Mouse (Mus musculus): ENCODE measurements around the gene Gse1. TPM values are rescaled to one million over a fixed set of nuclear protein-coding genes. Genes with fewer than 3 reads are reported as not detected.

The Gse1 gene
- polyA plus RNA-seq, 1 experiment from 2014 or later: 6.7 TPM

DNA sequence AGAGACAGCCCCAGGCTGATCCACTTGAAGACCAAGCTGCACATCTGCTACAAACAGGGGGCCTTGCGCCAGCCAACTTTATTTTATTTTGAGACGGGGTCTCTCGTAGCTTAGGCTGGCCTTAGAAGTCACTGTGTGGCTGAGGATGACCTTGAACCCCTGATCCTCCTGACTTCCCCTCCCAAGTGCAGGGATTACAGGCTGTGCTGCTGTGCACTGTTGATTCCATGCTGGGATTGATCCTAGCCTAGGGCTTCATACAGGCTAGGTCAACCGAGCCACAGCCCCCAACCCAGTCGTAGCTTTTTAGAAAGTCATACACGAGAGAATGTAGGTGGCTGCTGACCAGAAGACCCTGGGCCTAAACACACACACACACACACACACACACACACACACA is 284.9 kb downstream of the Gse1 start:
- Histone ChIP-seq H3K9me3 (ENCODE audit: low read length) (no peaks in the 10 kb centered on the region), H3K36me3 (ENCODE audit: insufficient read depth, low read length) (no peaks in the 10 kb centered on the region), H3K4me2 (replicated peaks; ENCODE audit: low read depth, low read length) (no peak overlapping the region), H3K4me1 (ENCODE audit: insufficient read depth, low read length) (peaks cover 78% of the 10 kb centered on the region), H3K4me3 (ENCODE audit: low read length) (no peak overlapping the region), H3K27ac (ENCODE audit: low read length) (no peak overlapping the region), H3K27me3 (ENCODE audit: insufficient read depth, low read length) (no peaks in the 10 kb centered on the region), H3K9ac (replicated peaks; ENCODE audit: low read length) (no peak overlapping the region)
- no peak for ATAC-seq (ENCODE audit: low FRiP score, low TSS enrichment)
- WGBS: 79% methylated on average over 6 of the region's 6 CpGs

- 38% methylated on average over 25 of the region's 26 CpGs for WGBS
- Histone ChIP-seq H3K4me3 (ENCODE audit: low read length) (no peak overlapping the region), H3K9ac (replicated peaks; ENCODE audit: low read length) (no peak overlapping the region), H3K27ac (ENCODE audit: low read length) (no peak overlapping the region), H3K36me3 (ENCODE audit: insufficient read depth, low read length) (no peaks in the 10 kb centered on the region), H3K27me3 (ENCODE audit: insufficient read depth, low read length) (no peaks in the 10 kb centered on the region), H3K4me2 (replicated peaks; ENCODE audit: low read depth, low read length) (no peak overlapping the region), H3K9me3 (ENCODE audit: low read length) (no peaks in the 10 kb centered on the region), H3K4me1 (ENCODE audit: insufficient read depth, low read length) (peaks cover 81% of the 10 kb centered on the region)
- ATAC-seq (ENCODE audit: low FRiP score, low TSS enrichment): no peak
Measured at GRCm38 (mm10) chr8:120513638-120514461, 285.6 kb downstream of the Gse1 start.

GRCm38 (mm10) chr8:120515214-120515613 is 287.0 kb downstream of the Gse1 start:
- ATAC-seq (ENCODE audit: low FRiP score, low TSS enrichment): no peak
- Histone ChIP-seq H3K4me2 (replicated peaks; ENCODE audit: low read depth, low read length) (no peak overlapping the region), H3K9ac (replicated peaks; ENCODE audit: low read length) (no peak overlapping the region), H3K36me3 (ENCODE audit: insufficient read depth, low read length) (no peaks in the 10 kb centered on the region), H3K27ac (ENCODE audit: low read length) (no peak overlapping the region), H3K27me3 (ENCODE audit: insufficient read depth, low read length) (no peaks in the 10 kb centered on the region), H3K4me3 (ENCODE audit: low read length) (no peak overlapping the region), H3K4me1 (ENCODE audit: insufficient read depth, low read length) (peaks cover 76% of the 10 kb centered on the region), H3K9me3 (ENCODE audit: low read length) (no peaks in the 10 kb centered on the region)
- 97% methylated on average over 2 of the region's 2 CpGs for WGBS

- ATAC-seq (ENCODE audit: low FRiP score, low TSS enrichment): no peak
- WGBS: 87% methylated on average over 6 of the region's 6 CpGs
- H3K9ac ChIP-seq (replicated peaks; ENCODE audit: low read length): no peak overlapping the region
Measured at GRCm38 (mm10) chr8:120515650-120516049, 287.4 kb downstream of the Gse1 start.

GRCm38 (mm10) chr8:120516182-120516755 is 288.0 kb downstream of the Gse1 start:
- Histone ChIP-seq H3K36me3 (ENCODE audit: insufficient read depth, low read length) (no peaks in the 10 kb centered on the region), H3K4me3 (ENCODE audit: low read length) (no peak overlapping the region), H3K9ac (replicated peaks; ENCODE audit: low read length) (no peak overlapping the region), H3K4me2 (replicated peaks; ENCODE audit: low read depth, low read length) (peak overlapping the region; percentile 24; the same call in 1 of the 2 replicates), H3K4me1 (ENCODE audit: insufficient read depth, low read length) (peaks cover 76% of the 10 kb centered on the region), H3K9me3 (ENCODE audit: low read length) (no peaks in the 10 kb centered on the region), H3K27me3 (ENCODE audit: insufficient read depth, low read length) (no peaks in the 10 kb centered on the region), H3K27ac (ENCODE audit: low read length) (0 out of 2 replicates have a peak overlapping the region, but pooled peaks have one; percentile 27)
- 18% methylated on average over 12 of the region's 12 CpGs for WGBS
- peak; percentile 25; the same call in 1 of the 2 replicates for ATAC-seq (ENCODE audit: low FRiP score, low TSS enrichment)

More at GRCm38 (mm10) chr8:120515650-120516049, 287.4 kb downstream of the Gse1 start:
- no peaks in the 10 kb centered on the region for H3K27me3 ChIP-seq (ENCODE audit: insufficient read depth, low read length)
- peaks cover 76% of the 10 kb centered on the region for H3K4me1 ChIP-seq (ENCODE audit: insufficient read depth, low read length)
- H3K4me2 ChIP-seq (replicated peaks; ENCODE audit: low read depth, low read length): no peak overlapping the region
- H3K36me3 ChIP-seq (ENCODE audit: insufficient read depth, low read length): no peaks in the 10 kb centered on the region
- 0 out of 2 replicates have a peak overlapping the region, but pooled peaks have one; percentile 27 for H3K27ac ChIP-seq (ENCODE audit: low read length)
- no peaks in the 10 kb centered on the region for H3K9me3 ChIP-seq (ENCODE audit: low read length)
- H3K4me3 ChIP-seq (ENCODE audit: low read length): no peak overlapping the region

- H3K36me3 ChIP-seq (ENCODE audit: insufficient read depth, low read length): no peaks in the 10 kb centered on the region
- H3K4me1 ChIP-seq (ENCODE audit: insufficient read depth, low read length): peaks cover 69% of the 10 kb centered on the region
- WGBS: 32% methylated on average over 11 of the region's 11 CpGs
- H3K4me2 ChIP-seq (replicated peaks; ENCODE audit: low read depth, low read length): no peak overlapping the region
- H3K27ac ChIP-seq (ENCODE audit: low read length): peak overlapping the region; percentile 53
- no peak for ATAC-seq (ENCODE audit: low FRiP score, low TSS enrichment)
- no peaks in the 10 kb centered on the region for H3K9me3 ChIP-seq (ENCODE audit: low read length)
- no peaks in the 10 kb centered on the region for H3K27me3 ChIP-seq (ENCODE audit: insufficient read depth, low read length)
- H3K4me3 ChIP-seq (ENCODE audit: low read length): no peak overlapping the region
- H3K9ac ChIP-seq (replicated peaks; ENCODE audit: low read length): no peak overlapping the region
Measured at GRCm38 (mm10) chr8:120517666-120518410, 289.6 kb downstream of the Gse1 start.

- no peak for ATAC-seq (ENCODE audit: low FRiP score, low TSS enrichment)
- no peak overlapping the region for H3K9ac ChIP-seq (replicated peaks; ENCODE audit: low read length)
- WGBS: 67% methylated on average over 14 of the region's 14 CpGs
- no peaks in the 10 kb centered on the region for H3K27me3 ChIP-seq (ENCODE audit: insufficient read depth, low read length)
- no peaks in the 10 kb centered on the region for H3K9me3 ChIP-seq (ENCODE audit: low read length)
- H3K4me1 ChIP-seq (ENCODE audit: insufficient read depth, low read length): peaks cover 64% of the 10 kb centered on the region
- no peak overlapping the region for H3K4me2 ChIP-seq (replicated peaks; ENCODE audit: low read depth, low read length)
- H3K27ac ChIP-seq (ENCODE audit: low read length): no peak overlapping the region; the same call in 1 of the 2 replicates
- H3K36me3 ChIP-seq (ENCODE audit: insufficient read depth, low read length): no peaks in the 10 kb centered on the region
- no peak overlapping the region for H3K4me3 ChIP-seq (ENCODE audit: low read length)
Measured at GRCm38 (mm10) chr8:120518736-120519534, 290.7 kb downstream of the Gse1 start.

DNA sequence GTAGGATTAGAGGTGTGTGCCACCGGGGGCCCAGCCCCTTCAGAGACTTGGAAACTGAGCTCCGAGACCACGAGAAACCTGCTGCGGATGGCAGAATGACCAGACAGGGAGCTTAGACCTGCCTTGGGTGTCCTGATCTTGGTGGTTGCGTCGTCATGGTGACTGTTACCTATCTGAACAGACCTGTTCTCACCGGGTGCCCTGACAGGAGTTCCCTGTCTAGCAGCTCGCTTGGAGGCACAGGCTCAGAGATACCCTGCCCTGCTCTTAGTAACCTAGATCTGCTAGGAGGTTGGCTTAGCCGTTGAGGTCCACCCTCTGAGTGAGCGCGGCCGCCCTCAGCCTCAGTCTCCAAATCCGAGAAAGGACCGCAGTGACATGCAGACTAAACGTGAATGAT is 292.0 kb downstream of the Gse1 start:
- Histone ChIP-seq H3K9me3 (ENCODE audit: low read length) (no peaks in the 10 kb centered on the region), H3K4me1 (ENCODE audit: insufficient read depth, low read length) (peaks cover 58% of the 10 kb centered on the region), H3K36me3 (ENCODE audit: insufficient read depth, low read length) (no peaks in the 10 kb centered on the region), H3K4me3 (ENCODE audit: low read length) (no peak overlapping the region), H3K4me2 (replicated peaks; ENCODE audit: low read depth, low read length) (no peak overlapping the region; the same call in 1 of the 2 replicates), H3K27me3 (ENCODE audit: insufficient read depth, low read length) (no peaks in the 10 kb centered on the region), H3K27ac (ENCODE audit: low read length) (peak overlapping the region; percentile 54; the same call in 1 of the 2 replicates), H3K9ac (replicated peaks; ENCODE audit: low read length) (no peak overlapping the region)
- ATAC-seq (ENCODE audit: low FRiP score, low TSS enrichment): no peak
- WGBS: 65% methylated on average over 15 of the region's 15 CpGs
